Mouse (Mus musculus): ENCODE results near the gene Tmigd1. TPM values are rescaled to one million over a fixed set of nuclear protein-coding genes. Genes with fewer than 3 reads are reported as not detected.
"Not testable (repeated sequence)": the region's sequence is repeated elsewhere in the genome, so short reads cannot be mapped to it uniquely, and the experiment has no call there.

Gene Tmigd1
- total and polyA plus RNA-seq, 2 experiments from 2014 or later = not detected

- ATAC-seq (ENCODE audit: low FRiP score) (no peak), DNase-seq (ENCODE audit: low spot score) (no peak)
- Histone ChIP-seq H3K27me3 (ENCODE audit: insufficient read depth, low read length) (no peaks in the 10 kb centered on the region), H3K4me3 (ENCODE audit: low read depth, low read length) (no peak overlapping the region), H3K4me2 (ENCODE audit: low read depth, low read length, poor library complexity, severe bottlenecking) (no peak overlapping the region), H3K36me3 (ENCODE audit: insufficient read depth, low read length) (no peaks in the 10 kb centered on the region), H3K4me1 (ENCODE audit: insufficient read depth, low read length) (no peaks in the 10 kb centered on the region), H3K27ac (ENCODE audit: low read depth, low read length) (no peak overlapping the region), H3K9ac (replicated peaks; ENCODE audit: low read length, poor library complexity, severe bottlenecking) (no peak overlapping the region), H3K9me3 (ENCODE audit: low read length) (no peaks in the 10 kb centered on the region)
- WGBS = 68% methylated on average over 1 of the region's 1 CpGs
- no peak for TF ChIP-seq CTCF (IDR thresholded peaks at IDR 0.05)
Observed at GRCm38 (mm10) chr11:76920607-76921006, 18.6 kb downstream of the Tmigd1 start.

- TF ChIP-seq CTCF (IDR thresholded peaks at IDR 0.05) = no peak
- no peak within 1 kb of the TSS for H3K4me2 ChIP-seq (ENCODE audit: low read depth, low read length, poor library complexity, severe bottlenecking)
- 77% methylated on average over 6 of the region's 6 CpGs for WGBS
- DNase-seq (ENCODE audit: low spot score) (no peak), ATAC-seq (ENCODE audit: low FRiP score) (no peak)
- H3K9me3 ChIP-seq (ENCODE audit: low read length) = no peaks in the 10 kb centered on the region
- H3K36me3 ChIP-seq (ENCODE audit: insufficient read depth, low read length) = no peaks in the 10 kb centered on the region
- H3K27me3 ChIP-seq (ENCODE audit: insufficient read depth, low read length) = no peaks in the 10 kb centered on the region
- no peak within 1 kb of the TSS for H3K27ac ChIP-seq (ENCODE audit: low read depth, low read length)
- H3K4me3 ChIP-seq (ENCODE audit: low read depth, low read length) = no peak within 1 kb of the TSS
- H3K4me1 ChIP-seq (ENCODE audit: insufficient read depth, low read length) = no peaks in the 10 kb centered on the region
- no peak within 1 kb of the TSS for H3K9ac ChIP-seq (replicated peaks; ENCODE audit: low read length, poor library complexity, severe bottlenecking)
Observed at GRCm38 (mm10) chr11:76924759-76925236, 22.8 kb downstream of the Tmigd1 start, which contains the start of gene Blmh. Gene Blmh, plus strand, starts transcription at chr11:76924809.

GRCm38 (mm10) chr11:76928586-76928985 lies 26.6 kb downstream of the Tmigd1 start:
- H3K27ac ChIP-seq (ENCODE audit: low read depth, low read length); H3K36me3 ChIP-seq (ENCODE audit: insufficient read depth, low read length); H3K27me3 ChIP-seq (ENCODE audit: insufficient read depth, low read length); H3K4me2 ChIP-seq (ENCODE audit: low read depth, low read length, poor library complexity, severe bottlenecking); DNase-seq (ENCODE audit: low spot score); ATAC-seq (ENCODE audit: low FRiP score); H3K9ac ChIP-seq (replicated peaks; ENCODE audit: low read length, poor library complexity, severe bottlenecking); H3K9me3 ChIP-seq (ENCODE audit: low read length); H3K4me1 ChIP-seq (ENCODE audit: insufficient read depth, low read length); H3K4me3 ChIP-seq (ENCODE audit: low read depth, low read length): not testable (repeated sequence)
- 92% methylated on average over 8 of the region's 8 CpGs for WGBS

GRCm38 (mm10) chr11:76933209-76933608 lies 31.2 kb downstream of the Tmigd1 start:
- Histone ChIP-seq H3K4me1 (ENCODE audit: insufficient read depth, low read length) (no peaks in the 10 kb centered on the region), H3K4me2 (ENCODE audit: low read depth, low read length, poor library complexity, severe bottlenecking) (no peak overlapping the region), H3K27me3 (ENCODE audit: insufficient read depth, low read length) (no peaks in the 10 kb centered on the region), H3K9me3 (ENCODE audit: low read length) (no peaks in the 10 kb centered on the region), H3K36me3 (ENCODE audit: insufficient read depth, low read length) (no peaks in the 10 kb centered on the region), H3K9ac (replicated peaks; ENCODE audit: low read length, poor library complexity, severe bottlenecking) (no peak overlapping the region), H3K27ac (ENCODE audit: low read depth, low read length) (no peak overlapping the region), H3K4me3 (ENCODE audit: low read depth, low read length) (no peak overlapping the region)
- WGBS = 60% methylated on average over 3 of the region's 3 CpGs
- no peak for DNase-seq (ENCODE audit: low spot score)
- ATAC-seq (ENCODE audit: low FRiP score) = no peak
- TF ChIP-seq CTCF (IDR thresholded peaks at IDR 0.05) = peak; percentile 17; the same call in 1 of the 2 replicates

- peak; percentile 42 for TF ChIP-seq CTCF (IDR thresholded peaks at IDR 0.05)
Observed at GRCm38 (mm10) chr11:76936578-76936977, 34.6 kb downstream of the Tmigd1 start.

GRCm38 (mm10) chr11:76944839-76945238 lies 42.9 kb downstream of the Tmigd1 start:
- Histone ChIP-seq H3K36me3 (ENCODE audit: insufficient read depth, low read length) (no peaks in the 10 kb centered on the region), H3K27ac (ENCODE audit: low read depth, low read length) (peak overlapping the region; percentile 82), H3K4me2 (ENCODE audit: low read depth, low read length, poor library complexity, severe bottlenecking) (peak overlapping the region; percentile 80), H3K9ac (replicated peaks; ENCODE audit: low read length, poor library complexity, severe bottlenecking) (peak overlapping the region; percentile 90; the same call in 1 of the 2 replicates), H3K4me3 (ENCODE audit: low read depth, low read length) (peak overlapping the region; percentile 86), H3K27me3 (ENCODE audit: insufficient read depth, low read length) (no peaks in the 10 kb centered on the region), H3K4me1 (ENCODE audit: insufficient read depth, low read length) (peaks cover 3% of the 10 kb centered on the region; the same call in 1 of the 2 replicates), H3K9me3 (ENCODE audit: low read length) (no peaks in the 10 kb centered on the region)
- no peak for ATAC-seq (ENCODE audit: low FRiP score)
- 64% methylated on average over 6 of the region's 6 CpGs for WGBS
- TF ChIP-seq CTCF (IDR thresholded peaks at IDR 0.05) = no peak
- DNase-seq (ENCODE audit: low spot score) = no peak

More at GRCm38 (mm10) chr11:76936578-76936977, 34.6 kb downstream of the Tmigd1 start:
- peak; percentile 12 for DNase-seq (ENCODE audit: low spot score)
- H3K36me3 ChIP-seq (ENCODE audit: insufficient read depth, low read length) = no peaks in the 10 kb centered on the region
- ATAC-seq (ENCODE audit: low FRiP score) = no peak
- H3K9ac ChIP-seq (replicated peaks; ENCODE audit: low read length, poor library complexity, severe bottlenecking) = no peak overlapping the region
- no peaks in the 10 kb centered on the region for H3K9me3 ChIP-seq (ENCODE audit: low read length)
- no peak overlapping the region for H3K4me3 ChIP-seq (ENCODE audit: low read depth, low read length)
- no peak overlapping the region for H3K27ac ChIP-seq (ENCODE audit: low read depth, low read length)
- 78% methylated on average over 5 of the region's 5 CpGs for WGBS
- no peak overlapping the region for H3K4me2 ChIP-seq (ENCODE audit: low read depth, low read length, poor library complexity, severe bottlenecking)
- no peaks in the 10 kb centered on the region for H3K4me1 ChIP-seq (ENCODE audit: insufficient read depth, low read length)
- H3K27me3 ChIP-seq (ENCODE audit: insufficient read depth, low read length) = no peaks in the 10 kb centered on the region

Data from midbrain, postnatal 0 days (tissue).